Mouse (Mus musculus) urinary bladder, postnatal 25 days (tissue): ENCODE results near the gene Abca15.
"Not testable (repeated sequence)": the region's sequence is repeated elsewhere in the genome, so short reads cannot be mapped to it uniquely, and the experiment has no call there.

Experiments
- DNase-seq: peaks from one replicate; pipeline ENCODE4 v3.0.0; 2022; ENCODE audit warnings: low spot score

Abca15 gene

GRCm38 (mm10) chr7:120328087-120328793 is at the start of gene Abca15:
TSS of gene Abca15 (plus strand) at chr7:120328670.
- no peak for DNase-seq

GRCm38 (mm10) chr7:120285286-120285685 is 43.2 kb upstream of the Abca15 start:
- no peak for DNase-seq

- DNase-seq, result no peak
These were observed 12.4 kb upstream of the Abca15 start for GRCm38 (mm10) chr7:120316086-120316485.

GRCm38 (mm10) chr7:120322963-120323362 is 5.5 kb upstream of the Abca15 start:
- no peak for DNase-seq

GRCm38 (mm10) chr7:120325911-120326310 is 2.6 kb upstream of the Abca15 start:
- DNase-seq, result not testable (repeated sequence)

GRCm38 (mm10) chr7:120327220-120328073 is 1.0 kb upstream of the Abca15 start:
- no peak for DNase-seq

GRCm38 (mm10) chr7:120361159-120361558 is 32.7 kb downstream of the Abca15 start:
- no peak for DNase-seq

GRCm38 (mm10) chr7:120409447-120409846 is 81.0 kb downstream of the Abca15 start, which contains the start of gene Abca16:
TSS of gene Abca16 (plus strand) at chr7:120409647.
- no peak for DNase-seq

- no peak for DNase-seq
These were observed 83.9 kb downstream of the Abca15 start for GRCm38 (mm10) chr7:120412391-120412790.

GRCm38 (mm10) chr7:120426625-120427024 is 98.2 kb downstream of the Abca15 start:
- DNase-seq, result no peak

- DNase-seq, result no peak
These were observed 103.0 kb downstream of the Abca15 start for GRCm38 (mm10) chr7:120431464-120431863.
